Mouse (Mus musculus) hindbrain, embryonic 14.5 days (tissue): ENCODE data around the gene Cdk12. TPM values are rescaled to one million over a fixed set of nuclear protein-coding genes. Genes with fewer than 3 reads are reported as not detected.

ENCODE experiments used
- ATAC-seq: fragments of 200-750 bp; cut with Nextera tagmentation; 2 replicates; pipeline ENCODE4 v1.8.0; 2017; ENCODE audit warnings: moderate number of reproducible peaks, mild to moderate bottlenecking, moderate TSS enrichment, moderate library complexity; ENCODE audit not compliant: low FRiP score
- DNase-seq: peaks from one replicate; pipeline ENCODE4 v3.0.0-alpha.2; 2015; ENCODE audit warnings: low spot score
- H3K27ac ChIP-seq: fragments of 300-500 bp; sonication (generic); 2 replicates; pipeline ENCODE4 v1.5.1; 2014; ENCODE audit warnings: mild to moderate bottlenecking, moderate library complexity
- H3K27me3 ChIP-seq: fragments of 300-500 bp; sonication (generic); 2 replicates; pipeline ENCODE4 v1.6.1; 2014; ENCODE audit warnings: mild to moderate bottlenecking, low read length, mixed read lengths; ENCODE audit not compliant: control insufficient read depth, insufficient read depth
- H3K36me3 ChIP-seq: fragments of 300-500 bp; sonication (generic); replicated peaks from 2 replicates; pipeline ENCODE4 v1.6.1; 2014; ENCODE audit not compliant: control insufficient read depth, insufficient read depth
- H3K4me1 ChIP-seq: fragments of 300-500 bp; sonication (generic); replicated peaks from 2 replicates; pipeline ENCODE4 v1.6.1; 2014; ENCODE audit warnings: antibody characterized with exemption, low read length, mixed read lengths; ENCODE audit not compliant: control insufficient read depth, insufficient read depth
- H3K4me2 ChIP-seq: fragments of 300-500 bp; sonication (generic); replicated peaks from 2 replicates; pipeline ENCODE4 v1.6.1; 2014; ENCODE audit warnings: mild to moderate bottlenecking, moderate library complexity
- H3K4me3 ChIP-seq: fragments of 300-500 bp; sonication (generic); replicated peaks from 2 replicates; pipeline ENCODE4 v1.5.1; 2014; ENCODE audit warnings: mild to moderate bottlenecking, low read length
- H3K9ac ChIP-seq: fragments of 300-500 bp; sonication (generic); 2 replicates; pipeline ENCODE4 v1.6.1; 2014
- H3K9me3 ChIP-seq: fragments of 300-500 bp; sonication (generic); 2 replicates; pipeline ENCODE4 v1.6.1; 2016; ENCODE audit warnings: low read length; ENCODE audit not compliant: control insufficient read depth
- WGBS: fragments of 180-500 bp; shearing (Covaris S2); extraction: QIAGEN DNeasy Blood & Tissue Kit; methylation state at CpG from one replicate; pipeline ENCODE4 v1.1.7; 2014; 5-methylcytosine and 5-hydroxymethylcytosine counted together
- polyA plus RNA-seq: library from polyadenylated mRNA; unstranded; fragments of >200 nt; fragmentation: Nextera tagmentation; extraction: Ambion mirVana; gene quantifications from 2 replicates; pipeline ENCODE4 v1.2.1, GENCODE M21; 2014

Cdk12 gene
- polyA plus RNA-seq, 1 experiment from 2014 or later = 10.3 TPM

- 2% methylated on average over 10 of the region's 10 CpGs for WGBS
- Histone ChIP-seq H3K9ac (no peak overlapping the region), H3K4me2 (peak overlapping the region; percentile 52), H3K27me3 (peaks cover 96% of the 10 kb centered on the region), H3K4me3 (no peak overlapping the region), H3K9me3 (no peaks in the 10 kb centered on the region), H3K27ac (peak overlapping the region; percentile 36; the same call in 1 of the 2 replicates), H3K4me1 (peaks cover 13% of the 10 kb centered on the region; the same call in 1 of the 2 replicates), H3K36me3 (no peaks in the 10 kb centered on the region)
- DNase-seq (no peak), ATAC-seq (no peak)
Observed at GRCm38 (mm10) chr11:98323136-98323866, 120.4 kb downstream of the Cdk12 start.

GRCm38 (mm10) chr11:98323933-98324332 is 121.1 kb downstream of the Cdk12 start:
- 2% methylated on average over 9 of the region's 9 CpGs for WGBS

GRCm38 (mm10) chr11:98325191-98325820 is 122.4 kb downstream of the Cdk12 start:
- ATAC-seq = no peak
- H3K36me3 ChIP-seq = no peaks in the 10 kb centered on the region
- H3K4me1 ChIP-seq = peaks cover 15% of the 10 kb centered on the region; the same call in 1 of the 2 replicates
- WGBS = 6% methylated on average over 14 of the region's 14 CpGs
- H3K9me3 ChIP-seq = no peaks in the 10 kb centered on the region
- H3K9ac ChIP-seq = peak overlapping the region; percentile 75; the same call in 1 of the 2 replicates
- peaks cover 89% of the 10 kb centered on the region for H3K27me3 ChIP-seq
- no peak overlapping the region for H3K27ac ChIP-seq
- peak overlapping the region; percentile 46 for H3K4me3 ChIP-seq
- peak overlapping the region; percentile 52 for H3K4me2 ChIP-seq
- no peak for DNase-seq

More at GRCm38 (mm10) chr11:98323933-98324332, 121.1 kb downstream of the Cdk12 start:
- ATAC-seq = no peak
- Histone ChIP-seq H3K9me3 (no peaks in the 10 kb centered on the region), H3K27ac (peak overlapping the region; percentile 36), H3K4me3 (no peak overlapping the region), H3K36me3 (no peaks in the 10 kb centered on the region), H3K4me1 (peaks cover 15% of the 10 kb centered on the region; the same call in 1 of the 2 replicates), H3K27me3 (peaks cover 92% of the 10 kb centered on the region), H3K4me2 (peak overlapping the region; percentile 52), H3K9ac (0 out of 2 replicates have a peak overlapping the region, but pooled peaks have one; percentile 18)
- no peak for DNase-seq

- Histone ChIP-seq H3K4me1 (peaks cover 15% of the 10 kb centered on the region; the same call in 1 of the 2 replicates), H3K4me3 (peak overlapping the region; percentile 46), H3K4me2 (peak overlapping the region; percentile 52), H3K9me3 (no peaks in the 10 kb centered on the region), H3K27me3 (peaks cover 91% of the 10 kb centered on the region), H3K27ac (peak overlapping the region; percentile 87; the same call in 1 of the 2 replicates), H3K9ac (peak overlapping the region; percentile 75), H3K36me3 (no peaks in the 10 kb centered on the region)
- DNase-seq (no peak), ATAC-seq (no peak)
- 2% methylated on average over 22 of the region's 22 CpGs for whole genome bisulfite sequencing
Observed at GRCm38 (mm10) chr11:98325821-98326218, 123.0 kb downstream of the Cdk12 start.

GRCm38 (mm10) chr11:98326741-98327135 is 123.9 kb downstream of the Cdk12 start:
- DNase-seq (no peak), ATAC-seq (no peak)
- H3K36me3 ChIP-seq = no peaks in the 10 kb centered on the region
- H3K27ac ChIP-seq = peak overlapping the region; percentile 87
- H3K27me3 ChIP-seq = peaks cover 91% of the 10 kb centered on the region
- peaks cover 10% of the 10 kb centered on the region; the same call in 1 of the 2 replicates for H3K4me1 ChIP-seq
- H3K9ac ChIP-seq = peak overlapping the region; percentile 75
- peak overlapping the region; percentile 52 for H3K4me2 ChIP-seq
- peak overlapping the region; percentile 46 for H3K4me3 ChIP-seq
- WGBS = 1% methylated on average over 19 of the region's 19 CpGs
- H3K9me3 ChIP-seq = no peaks in the 10 kb centered on the region

- no peaks in the 10 kb centered on the region for H3K36me3 ChIP-seq
- ATAC-seq (no peak), DNase-seq (no peak)
- H3K27ac ChIP-seq = peak overlapping the region; percentile 87
- H3K4me3 ChIP-seq = peak overlapping the region; percentile 46
- H3K4me2 ChIP-seq = peak overlapping the region; percentile 52
- peak overlapping the region; percentile 75 for H3K9ac ChIP-seq
- peaks cover 10% of the 10 kb centered on the region; the same call in 1 of the 2 replicates for H3K4me1 ChIP-seq
- under 1% methylated on average over 91 of the region's 97 CpGs for WGBS
- no peaks in the 10 kb centered on the region for H3K9me3 ChIP-seq
- H3K27me3 ChIP-seq = peaks cover 91% of the 10 kb centered on the region
Observed at GRCm38 (mm10) chr11:98327136-98328030, 124.5 kb downstream of the Cdk12 start.

GRCm38 (mm10) chr11:98328031-98328370 is 125.1 kb downstream of the Cdk12 start:
- under 1% methylated on average over 35 of the region's 35 CpGs for WGBS
- DNase-seq (no peak), ATAC-seq (no peak; the same call in 1 of the 2 replicates)
- H3K36me3 ChIP-seq = no peaks in the 10 kb centered on the region
- H3K4me1 ChIP-seq = peaks cover 10% of the 10 kb centered on the region; the same call in 1 of the 2 replicates
- H3K4me2 ChIP-seq = peak overlapping the region; percentile 52
- peak overlapping the region; percentile 46 for H3K4me3 ChIP-seq
- H3K9me3 ChIP-seq = no peaks in the 10 kb centered on the region
- H3K27ac ChIP-seq = peak overlapping the region; percentile 87
- H3K9ac ChIP-seq = peak overlapping the region; percentile 75
- peaks cover 91% of the 10 kb centered on the region for H3K27me3 ChIP-seq
